Mouse (Mus musculus): ENCODE results near the gene Npm1. TPM values are rescaled to one million over a fixed set of nuclear protein-coding genes. Genes with fewer than 3 reads are reported as not detected.

Npm1 gene
- polyA plus RNA-seq, 1 experiment from 2014 or later = 1,037 TPM

DNA sequence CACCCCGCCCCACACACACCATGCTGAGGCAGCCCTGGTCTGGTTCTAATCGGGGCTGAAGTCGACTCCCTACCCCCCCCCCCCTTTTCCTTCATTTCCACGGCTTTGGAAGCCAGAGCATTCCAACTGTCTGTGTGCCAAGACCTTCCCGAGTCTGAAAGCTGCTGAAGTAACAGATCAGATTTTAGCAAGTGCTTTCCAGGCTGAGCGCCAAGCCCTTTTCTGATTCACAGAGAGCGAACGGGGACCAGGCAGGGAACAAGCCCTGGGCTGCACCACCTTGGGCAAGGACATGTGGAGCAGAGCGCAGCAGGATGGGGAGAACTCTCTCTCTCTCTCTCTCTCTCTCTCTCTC lies 16.9 kb downstream of the Npm1 start:
- no peak overlapping the region for H3K27ac ChIP-seq (ENCODE audit: low read depth, low read length)
- no peak for DNase-seq (ENCODE audit: low spot score)
- peak overlapping the region; percentile 78 for H3K4me2 ChIP-seq (ENCODE audit: low read depth)
- H3K4me3 ChIP-seq (ENCODE audit: low read depth, low read length) = peak overlapping the region; percentile 15
- H3K36me3 ChIP-seq (ENCODE audit: control insufficient read depth, insufficient read depth, low read length) = no peaks in the 10 kb centered on the region
- no peaks in the 10 kb centered on the region for H3K9me3 ChIP-seq (ENCODE audit: control insufficient read depth, low read length)
- 10% methylated on average over 8 of the region's 9 CpGs for WGBS
- no peak for ATAC-seq (ENCODE audit: insufficient read depth, low FRiP score, low TSS enrichment)
- peaks cover 7% of the 10 kb centered on the region; the same call in 1 of the 2 replicates for H3K4me1 ChIP-seq (ENCODE audit: control insufficient read depth, insufficient read depth, low read length)
- no peak overlapping the region for H3K9ac ChIP-seq (ENCODE audit: low read length)
- peaks cover 20% of the 10 kb centered on the region for H3K27me3 ChIP-seq (ENCODE audit: control insufficient read depth, insufficient read depth, low read length)

DNA sequence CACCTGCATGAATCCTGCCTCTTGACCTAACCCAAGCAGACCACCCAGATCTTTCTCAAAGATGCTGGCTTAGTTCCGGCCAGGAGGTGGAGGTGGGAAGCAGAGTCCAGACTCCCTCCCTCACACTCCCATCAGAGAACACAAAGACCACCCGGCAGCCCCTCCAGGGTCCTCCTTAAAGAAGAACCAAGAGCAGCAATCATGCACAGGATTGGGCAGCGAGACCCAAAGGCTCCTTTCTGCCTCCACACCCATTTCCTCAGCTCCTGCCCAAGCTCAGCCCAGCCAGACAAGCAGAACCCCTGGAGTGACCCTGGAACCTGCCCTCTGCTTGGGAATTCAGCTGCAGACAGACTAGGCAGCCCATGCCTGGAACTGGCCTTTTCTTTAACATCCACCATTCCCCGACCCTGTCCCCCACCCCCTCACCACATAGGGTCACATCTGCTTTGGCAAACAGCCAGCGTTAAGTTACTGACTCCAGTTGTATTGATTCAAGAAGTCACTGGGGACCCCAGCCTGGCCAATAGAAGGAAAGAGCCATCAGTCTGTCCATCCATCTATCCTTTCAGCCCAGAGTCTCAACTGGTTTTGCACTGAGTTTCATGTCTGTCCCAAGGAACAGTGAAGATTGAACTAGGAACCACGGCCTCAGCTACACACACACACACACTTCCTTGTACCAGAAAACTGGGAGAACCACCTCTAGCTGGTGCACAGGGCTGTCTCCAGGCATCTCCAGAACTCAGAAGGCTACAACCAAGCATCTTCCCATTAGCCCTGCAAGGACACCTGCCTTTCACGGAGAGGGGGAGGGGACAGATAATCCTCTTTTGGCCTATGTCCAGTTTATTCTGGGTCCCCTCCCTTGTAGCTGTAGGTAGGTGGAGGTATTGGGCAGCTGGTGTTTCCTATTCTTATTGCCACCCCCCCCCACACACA lies 17.5 kb downstream of the Npm1 start:
- Histone ChIP-seq H3K27me3 (ENCODE audit: control insufficient read depth, insufficient read depth, low read length) (peaks cover 20% of the 10 kb centered on the region), H3K27ac (ENCODE audit: low read depth, low read length) (no peak overlapping the region)

DNA sequence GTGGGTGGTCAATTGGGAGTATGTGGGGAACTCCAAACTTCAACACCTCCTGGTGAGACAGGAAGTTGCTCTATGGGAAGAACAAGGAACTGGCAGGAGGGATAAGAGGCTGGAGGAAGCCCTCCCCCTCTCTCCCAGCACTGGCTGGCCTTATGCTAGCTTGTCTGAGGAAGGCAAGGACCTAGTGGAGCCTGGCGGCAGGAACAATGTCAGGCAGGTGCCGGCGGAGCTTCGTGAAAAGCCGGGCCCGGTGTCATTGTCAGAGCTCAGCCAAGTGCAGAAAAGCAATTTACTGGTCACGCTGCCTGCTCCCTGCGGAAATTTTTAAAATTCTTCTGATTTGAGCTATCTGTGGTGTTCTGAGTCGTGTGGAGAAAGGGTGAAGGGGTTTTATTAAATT lies 19.1 kb downstream of the Npm1 start:
- H3K9me3 ChIP-seq (ENCODE audit: control insufficient read depth, low read length) = no peaks in the 10 kb centered on the region
- no peak overlapping the region for H3K27ac ChIP-seq (ENCODE audit: low read depth, low read length)
- peaks cover 7% of the 10 kb centered on the region; the same call in 1 of the 2 replicates for H3K4me1 ChIP-seq (ENCODE audit: control insufficient read depth, insufficient read depth, low read length)
- H3K4me2 ChIP-seq (ENCODE audit: low read depth) = no peak overlapping the region
- ATAC-seq (ENCODE audit: insufficient read depth, low FRiP score, low TSS enrichment) (no peak), DNase-seq (ENCODE audit: low spot score) (peak; percentile 40)
- no peaks in the 10 kb centered on the region for H3K36me3 ChIP-seq (ENCODE audit: control insufficient read depth, insufficient read depth, low read length)
- H3K9ac ChIP-seq (ENCODE audit: low read length) = no peak overlapping the region
- peaks cover 20% of the 10 kb centered on the region for H3K27me3 ChIP-seq (ENCODE audit: control insufficient read depth, insufficient read depth, low read length)
- no peak overlapping the region for H3K4me3 ChIP-seq (ENCODE audit: low read depth, low read length)
- WGBS = 10% methylated on average over 9 of the region's 9 CpGs

More for the DNA sequence above, 17.5 kb downstream of the Npm1 start:
- H3K9me3 ChIP-seq (ENCODE audit: control insufficient read depth, low read length) = no peaks in the 10 kb centered on the region
- WGBS = 27% methylated on average over 7 of the region's 7 CpGs
- H3K4me2 ChIP-seq (ENCODE audit: low read depth) = peak overlapping the region; percentile 78
- peaks cover 7% of the 10 kb centered on the region; the same call in 1 of the 2 replicates for H3K4me1 ChIP-seq (ENCODE audit: control insufficient read depth, insufficient read depth, low read length)
- no peak for ATAC-seq (ENCODE audit: insufficient read depth, low FRiP score, low TSS enrichment)
- no peak overlapping the region for H3K9ac ChIP-seq (ENCODE audit: low read length)
- peak; percentile 51 for DNase-seq (ENCODE audit: low spot score)
- H3K36me3 ChIP-seq (ENCODE audit: control insufficient read depth, insufficient read depth, low read length) = no peaks in the 10 kb centered on the region
- H3K4me3 ChIP-seq (ENCODE audit: low read depth, low read length) = peak overlapping the region; percentile 15

DNA sequence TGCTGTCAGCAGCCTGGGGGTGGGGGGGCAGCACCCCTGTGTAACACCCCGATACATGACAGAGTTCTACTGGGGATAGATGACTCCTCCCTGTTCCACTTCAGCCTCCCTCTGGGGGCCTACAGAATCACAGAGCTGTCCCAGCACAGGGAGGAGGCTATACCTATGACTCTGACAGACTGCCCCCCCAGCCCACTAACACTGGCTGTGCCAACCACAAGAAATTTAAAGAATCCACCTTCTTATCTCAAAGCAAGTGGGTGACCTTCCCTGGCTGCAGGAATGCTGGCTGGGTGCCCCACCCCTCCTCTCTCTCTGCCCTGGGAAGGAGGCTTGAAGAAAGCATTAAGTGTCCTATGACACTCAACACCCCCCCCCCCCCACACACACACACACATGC lies 20.2 kb downstream of the Npm1 start:
- Histone ChIP-seq H3K36me3 (ENCODE audit: control insufficient read depth, insufficient read depth, low read length) (no peaks in the 10 kb centered on the region), H3K9ac (ENCODE audit: low read length) (no peak overlapping the region), H3K27ac (ENCODE audit: low read depth, low read length) (no peak overlapping the region), H3K9me3 (ENCODE audit: control insufficient read depth, low read length) (no peaks in the 10 kb centered on the region), H3K27me3 (ENCODE audit: control insufficient read depth, insufficient read depth, low read length) (peaks cover 20% of the 10 kb centered on the region), H3K4me3 (ENCODE audit: low read depth, low read length) (no peak overlapping the region), H3K4me2 (ENCODE audit: low read depth) (no peak overlapping the region), H3K4me1 (ENCODE audit: control insufficient read depth, insufficient read depth, low read length) (peaks cover 7% of the 10 kb centered on the region; the same call in 1 of the 2 replicates)
- ATAC-seq (ENCODE audit: insufficient read depth, low FRiP score, low TSS enrichment) = no peak
- WGBS = 83% methylated on average over 1 of the region's 1 CpGs
- DNase-seq (ENCODE audit: low spot score) = no peak

DNA sequence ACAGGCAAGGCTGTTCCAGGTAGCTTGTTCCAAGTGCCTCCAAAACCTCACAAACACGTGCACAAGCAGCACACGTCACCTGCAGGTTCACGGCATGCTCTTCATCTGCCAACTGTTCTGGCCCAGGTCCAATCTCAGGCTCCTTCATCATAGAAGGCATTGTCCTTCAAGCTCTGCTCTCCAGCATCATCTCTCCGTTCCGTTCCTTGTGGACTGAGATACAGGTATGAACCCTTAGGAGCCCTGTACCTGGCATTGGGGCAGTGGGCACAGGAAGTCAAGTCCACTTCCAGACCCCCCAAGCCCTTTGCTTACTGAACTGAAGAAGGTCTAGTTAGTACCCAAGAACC lies 22.9 kb downstream of the Npm1 start:
- no peak for ATAC-seq (ENCODE audit: insufficient read depth, low FRiP score, low TSS enrichment)
- H3K4me2 ChIP-seq (ENCODE audit: low read depth) = no peak overlapping the region
- WGBS = 94% methylated on average over 5 of the region's 5 CpGs

DNA sequence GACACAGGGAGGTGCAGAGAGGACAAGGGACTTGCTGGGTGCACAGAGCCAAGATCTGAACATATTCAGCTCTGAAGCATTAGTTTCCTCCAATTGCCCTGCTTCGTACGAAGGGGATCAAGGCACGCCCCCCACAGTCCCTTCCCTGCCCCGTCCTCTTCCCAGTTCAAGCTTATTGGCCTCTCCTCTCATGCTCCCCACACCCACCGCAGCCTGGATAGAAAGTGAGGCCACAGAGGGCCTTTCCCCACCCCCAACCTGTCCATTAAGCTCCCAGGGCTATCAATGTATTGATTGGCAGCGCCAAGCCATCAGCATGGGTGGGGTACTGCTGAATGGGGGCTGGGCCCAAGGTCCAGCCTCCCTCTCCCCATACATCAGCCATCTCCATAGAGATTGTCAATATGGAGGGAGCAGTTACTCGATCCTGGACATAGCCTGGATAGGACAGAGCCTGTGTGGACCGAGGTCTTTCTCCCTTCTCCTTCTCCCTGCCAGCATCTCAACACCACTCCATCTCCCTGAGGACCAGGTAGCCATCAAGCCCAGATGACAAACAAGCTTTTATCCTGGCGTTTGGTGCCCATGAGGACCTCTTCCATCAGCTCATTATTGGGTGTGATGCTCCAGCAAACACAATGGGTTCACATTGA lies 23.4 kb downstream of the Npm1 start:
- no peaks in the 10 kb centered on the region for H3K36me3 ChIP-seq (ENCODE audit: control insufficient read depth, insufficient read depth, low read length)
- ATAC-seq (ENCODE audit: insufficient read depth, low FRiP score, low TSS enrichment) (no peak), DNase-seq (ENCODE audit: low spot score) (no peak)
- 0 out of 2 replicates have a peak, but pooled peaks cover 4% of the 10 kb centered on the region for H3K27me3 ChIP-seq (ENCODE audit: control insufficient read depth, insufficient read depth, low read length)
- no peaks in the 10 kb centered on the region for H3K9me3 ChIP-seq (ENCODE audit: control insufficient read depth, low read length)
- no peak overlapping the region for H3K4me3 ChIP-seq (ENCODE audit: low read depth, low read length)
- WGBS = 79% methylated on average over 9 of the region's 9 CpGs
- no peaks in the 10 kb centered on the region for H3K4me1 ChIP-seq (ENCODE audit: control insufficient read depth, insufficient read depth, low read length)
- H3K4me2 ChIP-seq (ENCODE audit: low read depth) = no peak overlapping the region
- H3K9ac ChIP-seq (ENCODE audit: low read length) = no peak overlapping the region
- no peak overlapping the region for H3K27ac ChIP-seq (ENCODE audit: low read depth, low read length)

More for the DNA sequence above, 22.9 kb downstream of the Npm1 start:
- no peaks in the 10 kb centered on the region for H3K9me3 ChIP-seq (ENCODE audit: control insufficient read depth, low read length)
- H3K9ac ChIP-seq (ENCODE audit: low read length) = no peak overlapping the region
- no peak overlapping the region for H3K4me3 ChIP-seq (ENCODE audit: low read depth, low read length)
- no peak overlapping the region for H3K27ac ChIP-seq (ENCODE audit: low read depth, low read length)
- peaks cover 7% of the 10 kb centered on the region for H3K27me3 ChIP-seq (ENCODE audit: control insufficient read depth, insufficient read depth, low read length)
- H3K36me3 ChIP-seq (ENCODE audit: control insufficient read depth, insufficient read depth, low read length) = no peaks in the 10 kb centered on the region
- no peaks in the 10 kb centered on the region for H3K4me1 ChIP-seq (ENCODE audit: control insufficient read depth, insufficient read depth, low read length)
- DNase-seq (ENCODE audit: low spot score) = no peak

DNA sequence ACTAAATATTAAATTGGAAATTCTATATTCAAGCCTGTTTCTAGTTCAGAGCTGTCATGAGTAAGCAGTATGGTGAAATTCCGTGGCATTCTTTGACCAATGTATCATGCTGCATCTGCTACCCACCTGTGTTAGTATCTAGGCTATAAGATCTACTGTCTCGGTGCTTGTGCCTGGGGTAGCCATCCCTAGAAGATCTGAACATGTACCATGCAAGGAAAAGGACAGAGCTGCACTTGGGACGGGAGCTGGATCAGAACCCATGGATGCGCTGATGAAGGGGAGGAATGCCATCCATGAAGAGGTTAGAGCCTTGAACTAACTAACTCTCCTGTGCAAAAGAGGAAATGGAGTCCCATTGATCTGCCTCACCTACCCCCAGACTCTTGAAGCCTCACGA lies 24.3 kb downstream of the Npm1 start:
- Histone ChIP-seq H3K36me3 (ENCODE audit: control insufficient read depth, insufficient read depth, low read length) (no peaks in the 10 kb centered on the region), H3K4me1 (ENCODE audit: control insufficient read depth, insufficient read depth, low read length) (no peaks in the 10 kb centered on the region), H3K4me3 (ENCODE audit: low read depth, low read length) (no peak overlapping the region), H3K9ac (ENCODE audit: low read length) (no peak overlapping the region), H3K9me3 (ENCODE audit: control insufficient read depth, low read length) (no peaks in the 10 kb centered on the region), H3K27me3 (ENCODE audit: control insufficient read depth, insufficient read depth, low read length) (no peaks in the 10 kb centered on the region), H3K4me2 (ENCODE audit: low read depth) (no peak overlapping the region), H3K27ac (ENCODE audit: low read depth, low read length) (no peak overlapping the region)
- DNase-seq (ENCODE audit: low spot score) (no peak), ATAC-seq (ENCODE audit: insufficient read depth, low FRiP score, low TSS enrichment) (no peak)
- WGBS = 91% methylated on average over 5 of the region's 5 CpGs

DNA sequence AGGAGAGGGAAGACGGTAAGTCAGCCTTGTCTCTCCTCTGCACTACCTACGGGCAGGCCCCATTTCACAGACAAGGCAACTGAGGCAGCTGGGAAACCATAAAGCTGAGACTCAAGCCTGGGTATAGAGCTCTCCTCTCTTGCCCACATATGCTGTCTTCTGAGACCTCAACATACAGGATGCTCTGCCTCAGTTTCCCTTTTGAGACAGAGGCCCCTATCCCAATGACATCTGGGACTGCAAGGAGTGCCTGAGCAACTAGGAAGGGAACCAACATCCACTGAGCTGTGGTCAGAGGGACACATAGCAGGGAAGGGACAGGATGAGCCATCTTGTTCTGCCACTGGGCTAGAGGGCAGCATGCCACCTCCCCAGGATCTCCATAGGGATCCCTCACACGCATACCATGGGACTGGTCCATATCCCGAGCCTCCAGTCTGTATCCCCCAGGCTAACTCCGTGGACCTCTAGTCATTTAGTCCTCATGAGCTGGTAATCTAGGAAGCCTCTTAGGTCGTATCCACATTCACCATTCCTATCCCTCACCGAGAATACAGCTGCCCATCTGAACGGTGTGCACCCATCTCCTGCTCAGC lies 28.5 kb downstream of the Npm1 start:
- Histone ChIP-seq H3K4me2 (ENCODE audit: low read depth) (no peak overlapping the region), H3K27ac (ENCODE audit: low read depth, low read length) (no peak overlapping the region), H3K36me3 (ENCODE audit: control insufficient read depth, insufficient read depth, low read length) (no peaks in the 10 kb centered on the region), H3K4me3 (ENCODE audit: low read depth, low read length) (no peak overlapping the region), H3K9ac (ENCODE audit: low read length) (no peak overlapping the region), H3K27me3 (ENCODE audit: control insufficient read depth, insufficient read depth, low read length) (no peaks in the 10 kb centered on the region), H3K4me1 (ENCODE audit: control insufficient read depth, insufficient read depth, low read length) (0 out of 2 replicates have a peak, but pooled peaks cover 2% of the 10 kb centered on the region), H3K9me3 (ENCODE audit: control insufficient read depth, low read length) (no peaks in the 10 kb centered on the region)
- no peak for ATAC-seq (ENCODE audit: insufficient read depth, low FRiP score, low TSS enrichment)
- no peak for DNase-seq (ENCODE audit: low spot score)
- 91% methylated on average over 8 of the region's 8 CpGs for WGBS
